Mouse (Mus musculus) gastrocnemius, adult 18-20 months (tissue): ENCODE measurements around the gene Smim11. TPM values are rescaled to one million over a fixed set of nuclear protein-coding genes. Genes with fewer than 3 reads are reported as not detected.

Source experiments
- DNase-seq: peaks from one replicate; pipeline ENCODE4 v3.0.0; 2021; ENCODE audit warnings: low spot score
- long read RNA-seq, 2 experiments: library from polyadenylated mRNA; stranded (forward); transcript quantifications; one replicate each; pipeline ENCODE4 v2.0.0; 2021
- total RNA-seq, 2 experiments: library from RNA; stranded (reverse); gene quantifications; 2 replicates each; pipeline ENCODE4 v1.2.3; 2021

Smim11 gene
- total RNA-seq = 10 to 100 TPM; 72.4 to 76.2 TPM
- long read RNA-seq, experiment 1, transcript Smim11-201 (4 exons, 517 nt) = major isoform, 82 of 90 reads
- long read RNA-seq, experiment 1, partial matches to known transcripts = 3 of 90 reads
- long read RNA-seq, experiment 1, other reads (novel, unspliced or antisense) = 5 of 90 reads
- long read RNA-seq, experiment 2, transcript Smim11-201 (4 exons, 517 nt) = major isoform, 75 of 80 reads
- long read RNA-seq, experiment 2, partial matches to known transcripts = 3 of 80 reads
- long read RNA-seq, experiment 2, other reads (novel, unspliced or antisense) = 2 of 80 reads

DNA sequence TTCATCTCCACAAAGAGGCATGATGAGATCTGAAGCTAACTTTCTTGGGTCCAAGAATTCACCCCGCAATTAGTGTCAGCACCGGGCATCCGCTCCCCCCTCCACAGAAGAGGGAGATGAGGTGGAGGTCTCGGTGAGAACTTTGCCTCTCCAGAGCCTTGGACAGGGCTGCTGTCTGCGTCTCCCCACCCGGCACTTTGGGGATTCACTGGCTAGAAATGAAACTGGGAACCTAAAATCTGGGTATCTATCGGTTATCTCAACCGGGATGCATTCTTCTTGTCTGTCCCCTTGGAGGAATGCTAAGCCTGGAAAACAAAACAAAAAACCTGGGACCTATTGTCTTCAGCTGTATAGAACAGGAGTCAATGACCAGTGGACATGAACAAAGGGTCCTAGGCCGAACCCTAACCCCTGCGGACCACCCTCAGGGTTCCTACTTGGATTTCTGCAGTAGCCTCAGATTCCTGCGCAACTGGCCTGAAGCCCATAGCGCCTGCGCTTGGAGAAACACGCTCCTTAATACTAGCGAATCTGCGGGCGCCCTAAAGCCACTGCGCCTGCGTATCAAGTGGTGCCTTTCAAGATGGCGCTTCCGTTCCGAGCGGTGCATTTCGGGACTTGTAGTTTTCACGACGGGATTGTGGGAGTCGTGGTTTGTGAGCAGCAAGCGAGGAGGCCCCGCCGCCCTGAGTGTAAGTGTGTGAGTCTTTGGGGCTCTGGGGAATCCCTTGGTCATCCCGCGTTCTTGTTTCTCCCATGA lies at the start of gene Smim11:
Smim11 (plus strand) TSS at position 638 of the 763 bp plus-strand sequence.
- DNase-seq = peak; percentile 97

DNA sequence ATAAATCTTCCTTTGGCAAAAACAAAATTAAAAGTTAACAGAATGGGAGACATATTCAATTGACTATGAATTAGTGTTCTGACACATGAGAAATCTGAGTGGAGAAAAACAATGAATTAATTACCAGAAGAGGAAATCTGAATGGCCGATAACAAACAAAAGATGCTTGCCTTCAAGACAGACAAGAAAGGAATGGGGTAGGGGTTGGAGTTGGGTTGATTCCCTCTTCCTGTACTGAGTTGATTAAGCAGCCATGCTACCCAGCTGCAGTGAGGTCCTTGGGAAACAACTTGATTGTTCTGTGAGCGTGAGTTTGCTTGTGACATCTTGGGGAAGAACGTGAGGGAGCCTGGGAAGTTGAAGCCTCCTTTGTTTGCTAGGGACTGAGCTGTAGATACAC lies 46.8 kb upstream of the Smim11 start:
- no peak for DNase-seq

DNA sequence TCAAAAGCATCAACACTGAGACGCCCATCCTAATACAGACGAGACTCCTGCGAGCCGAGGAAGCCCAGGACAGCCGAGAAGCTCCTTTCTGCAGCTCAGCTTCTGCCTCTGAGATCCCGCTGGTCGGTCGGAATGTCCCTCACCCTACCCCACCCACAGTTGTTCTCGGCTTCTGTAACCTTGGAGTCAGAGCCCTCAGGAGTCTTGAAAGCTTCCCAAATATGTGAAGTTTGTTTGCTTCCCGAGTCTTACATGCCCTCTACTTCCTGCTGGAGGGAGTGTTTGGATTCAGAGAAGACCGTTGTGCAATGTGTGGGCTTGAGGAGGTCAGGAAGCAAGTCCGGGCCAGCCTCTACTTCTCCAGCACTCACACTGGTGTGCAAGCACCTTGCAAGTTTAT lies 33.2 kb upstream of the Smim11 start:
- DNase-seq = no peak

DNA sequence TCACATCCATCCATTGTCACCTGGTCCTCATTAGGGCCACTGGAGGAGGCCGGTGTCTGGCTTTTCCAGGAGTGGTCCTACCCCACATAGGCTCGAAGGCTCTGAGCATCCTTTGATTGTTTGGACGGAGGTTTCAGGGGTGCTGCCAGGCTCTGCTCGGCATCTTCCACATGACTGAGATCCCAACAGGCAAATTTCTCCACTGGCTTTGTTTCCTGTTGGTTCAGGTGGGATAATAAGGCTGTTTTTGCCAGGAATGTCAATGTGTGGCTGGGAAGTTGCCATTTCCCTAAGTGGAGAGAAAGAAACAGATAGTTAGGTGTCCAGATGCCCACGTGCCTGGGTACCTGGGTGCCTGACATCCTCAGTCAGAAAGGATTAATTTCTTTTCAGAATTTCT lies 26.6 kb upstream of the Smim11 start:
- no peak for DNase-seq

DNA sequence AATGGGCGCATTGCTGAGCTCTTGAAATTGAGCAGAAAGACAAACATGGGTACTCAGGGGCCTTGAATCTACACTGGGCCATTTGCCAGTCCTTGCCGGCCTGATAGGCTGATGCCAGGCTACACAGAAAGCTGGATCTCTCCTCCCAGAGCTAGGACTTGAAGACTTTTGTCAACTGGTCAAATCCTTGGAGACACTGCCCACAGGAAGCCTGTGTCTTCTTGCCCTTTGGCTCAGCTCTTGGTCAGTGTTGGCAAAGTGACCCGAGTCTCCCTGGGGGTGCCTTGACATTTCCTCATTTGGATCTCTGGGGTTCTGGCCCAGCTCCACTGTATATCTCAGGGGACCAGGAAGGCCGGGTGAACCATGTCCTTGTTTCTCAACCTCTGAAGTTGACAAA lies 25.6 kb upstream of the Smim11 start:
- peak; percentile 29 for DNase-seq

DNA sequence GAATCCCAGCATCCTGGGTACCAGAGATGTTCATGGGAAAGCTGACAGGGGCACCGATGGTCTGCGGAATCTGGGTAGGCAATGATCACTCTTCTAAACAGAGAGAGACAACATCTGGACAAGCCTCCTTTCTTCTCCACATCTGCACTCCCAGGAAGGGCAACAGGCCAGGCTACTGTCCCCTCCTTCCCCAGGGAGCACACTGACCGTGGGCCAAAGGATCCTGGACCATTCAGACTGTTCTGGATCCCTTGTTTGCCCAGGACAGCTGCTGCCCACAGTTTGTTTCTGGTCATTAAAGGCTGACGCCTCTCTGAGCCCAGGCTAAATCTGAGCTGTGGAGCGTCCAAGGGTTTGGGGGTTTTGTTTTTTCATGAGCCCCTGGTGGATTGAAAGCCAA lies 18.4 kb upstream of the Smim11 start:
- DNase-seq = peak; percentile 50

DNA sequence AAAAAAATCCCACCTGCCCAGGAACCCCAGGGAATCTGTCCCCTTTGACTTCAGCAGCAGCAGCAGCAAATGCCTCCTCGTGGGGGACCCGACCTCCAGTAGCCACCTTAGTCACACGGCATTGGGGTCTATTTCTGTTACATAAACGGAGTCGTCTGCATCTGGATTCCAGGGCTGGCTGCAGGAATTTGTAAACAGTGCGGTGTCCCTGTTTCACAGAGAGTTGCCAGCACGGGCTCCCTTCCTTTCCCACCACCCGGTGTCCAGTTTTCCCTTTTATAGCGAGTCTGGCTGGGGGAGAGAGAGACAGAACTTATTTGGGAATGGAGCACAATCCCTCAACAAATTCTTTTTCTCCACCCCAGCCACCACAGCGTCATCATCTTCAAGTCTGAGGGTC lies 16.0 kb upstream of the Smim11 start:
- no peak for DNase-seq

DNA sequence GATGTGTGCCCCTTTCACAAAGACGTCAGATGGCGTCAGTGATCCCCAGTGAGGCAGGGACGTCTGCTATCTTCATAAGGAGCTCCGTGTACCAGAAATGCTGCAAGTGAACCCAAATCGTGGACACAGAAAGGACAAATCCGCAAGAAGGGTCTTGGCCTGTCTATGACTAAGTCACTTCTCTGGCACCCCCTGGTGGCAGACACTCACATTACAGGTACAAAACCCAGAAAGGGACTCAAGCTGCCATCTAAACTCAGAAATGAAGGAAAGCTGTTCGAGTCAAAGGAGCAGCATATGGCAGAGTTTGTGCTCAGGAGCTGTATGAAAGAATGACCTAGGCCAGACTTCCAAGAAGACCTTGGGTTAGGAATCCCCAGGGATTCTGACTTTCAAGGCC lies 14.5 kb upstream of the Smim11 start:
- DNase-seq = peak; percentile 86

DNA sequence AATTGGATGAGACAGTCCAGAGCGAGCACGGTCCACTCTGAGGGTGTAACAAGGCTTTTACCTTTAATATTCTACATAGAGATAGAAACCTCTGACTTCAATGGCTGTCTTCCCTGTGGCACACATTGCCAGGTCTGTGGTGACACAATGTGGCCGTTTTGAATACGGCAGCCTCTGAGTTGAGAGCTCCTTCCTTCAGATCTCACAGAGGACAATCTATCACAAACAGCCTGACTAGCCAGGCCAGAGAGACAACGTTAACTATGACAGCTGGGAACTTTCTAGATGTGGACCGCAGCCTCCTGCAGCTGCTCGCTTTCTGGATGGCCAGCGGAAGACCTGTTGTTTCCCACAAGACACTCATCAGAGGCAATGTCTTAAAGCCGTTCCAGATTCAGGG lies 12.3 kb upstream of the Smim11 start:
- DNase-seq = no peak

DNA sequence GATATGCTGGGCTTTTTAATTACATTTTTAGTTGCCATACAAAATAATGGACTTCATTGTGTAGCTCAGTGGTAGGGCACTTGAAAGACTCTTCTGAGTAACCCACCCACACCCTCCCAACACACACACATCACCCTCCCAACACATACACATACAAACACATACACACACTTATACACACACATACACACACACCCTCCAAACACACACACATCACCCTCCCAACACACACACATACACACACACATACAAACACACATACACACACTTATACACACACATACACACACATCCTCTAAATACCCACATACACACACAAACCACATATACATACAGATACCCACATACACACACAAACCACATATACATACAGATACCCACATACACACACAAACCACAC lies 11.0 kb upstream of the Smim11 start:
- DNase-seq = no peak

DNA sequence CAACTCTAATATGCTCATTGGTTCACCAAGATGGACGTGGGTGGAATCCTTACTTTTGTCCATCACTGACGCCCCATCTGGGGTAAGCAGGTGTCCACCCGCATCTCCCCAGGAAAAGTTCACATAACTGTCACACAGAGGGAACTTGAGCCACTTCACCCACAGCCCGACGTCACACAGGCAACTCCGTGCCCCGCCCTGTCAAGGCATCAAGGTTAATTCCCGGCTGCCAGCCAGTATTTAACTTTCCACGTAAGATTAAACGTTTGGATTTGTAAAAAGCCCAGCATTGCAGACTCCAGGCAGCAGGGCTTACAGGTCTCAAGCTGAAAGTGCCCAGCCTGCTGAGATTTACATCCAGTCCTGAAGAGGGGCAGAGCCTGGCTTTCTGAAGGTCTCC lies 9.0 kb upstream of the Smim11 start, which contains the start of gene Kcne2:
Kcne2 (plus strand) TSS at position 289 of the 400 bp plus-strand sequence.
- DNase-seq = no peak

DNA sequence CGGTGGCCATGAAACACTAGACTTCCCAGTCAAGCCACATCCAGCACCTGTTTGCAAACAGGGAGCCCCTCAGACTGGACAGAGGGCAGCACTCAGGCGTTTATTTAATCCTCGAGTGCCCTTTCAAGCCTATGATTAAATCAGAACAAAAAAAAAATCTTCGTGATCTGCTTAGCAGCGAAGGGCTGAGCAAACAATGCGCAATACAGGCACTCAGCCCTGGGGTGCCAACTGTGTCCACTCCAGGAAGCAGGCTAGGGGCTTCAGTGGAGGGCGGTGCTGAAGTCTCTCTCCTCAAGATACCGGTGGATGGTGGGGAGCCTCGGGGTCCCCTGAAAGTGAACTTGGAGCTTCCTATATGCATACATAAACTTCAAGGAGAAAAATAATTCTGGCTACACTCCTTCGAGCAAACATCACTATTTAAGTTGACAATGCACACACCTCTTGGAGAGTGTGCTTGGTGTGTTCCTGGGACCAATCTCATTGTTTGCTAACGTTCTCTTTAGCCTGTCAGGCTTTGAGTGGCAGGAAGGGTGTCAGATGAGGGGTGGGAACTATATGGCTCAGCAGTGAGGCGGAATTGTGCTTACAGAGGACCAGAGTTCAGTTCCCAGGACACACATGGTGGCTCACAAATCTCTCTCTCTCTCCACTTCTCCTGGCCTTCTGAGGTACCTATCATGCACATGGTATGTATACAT lies 6.7 kb upstream of the Smim11 start:
- DNase-seq = no peak

DNA sequence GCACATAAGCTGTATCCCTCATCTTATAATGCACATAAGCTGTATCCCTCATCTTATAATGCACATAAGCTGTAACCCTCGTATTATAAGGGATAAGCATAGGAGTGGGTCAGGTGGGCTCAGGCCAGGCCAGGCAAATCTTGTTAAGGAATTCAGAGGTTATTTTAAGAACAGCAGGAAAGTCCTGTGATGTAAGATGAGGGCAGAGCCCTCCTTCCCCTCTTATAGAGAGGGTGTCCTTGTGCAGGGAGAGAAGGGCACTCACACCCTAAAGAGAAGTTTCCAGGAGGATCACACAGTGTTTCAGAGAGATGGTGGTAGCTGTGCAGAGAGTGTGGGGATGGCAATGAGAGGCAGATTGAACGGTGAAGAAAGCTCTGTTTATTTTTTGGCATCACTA lies 5.8 kb upstream of the Smim11 start:
- DNase-seq = no peak

DNA sequence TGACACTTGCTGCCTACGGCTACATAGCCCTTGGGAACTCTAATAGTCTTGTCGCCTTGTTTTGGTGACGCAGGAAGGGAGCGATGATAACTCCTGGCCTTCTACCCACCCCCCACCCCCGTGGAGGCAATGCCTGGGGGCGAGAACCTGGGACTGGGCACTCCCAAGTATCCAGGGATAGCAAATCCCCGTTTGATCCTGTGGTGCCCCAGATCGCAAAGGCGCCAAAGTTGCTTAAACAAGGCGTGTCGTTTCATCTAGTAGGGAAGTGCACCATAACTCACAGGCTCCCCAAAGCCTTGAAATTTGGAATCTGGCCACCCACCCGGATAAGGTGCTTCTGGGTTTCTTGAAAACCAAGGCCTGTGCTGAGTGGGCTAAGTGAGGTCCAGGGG lies 323 bp downstream of the Smim11 start:
- DNase-seq = peak; percentile 30

DNA sequence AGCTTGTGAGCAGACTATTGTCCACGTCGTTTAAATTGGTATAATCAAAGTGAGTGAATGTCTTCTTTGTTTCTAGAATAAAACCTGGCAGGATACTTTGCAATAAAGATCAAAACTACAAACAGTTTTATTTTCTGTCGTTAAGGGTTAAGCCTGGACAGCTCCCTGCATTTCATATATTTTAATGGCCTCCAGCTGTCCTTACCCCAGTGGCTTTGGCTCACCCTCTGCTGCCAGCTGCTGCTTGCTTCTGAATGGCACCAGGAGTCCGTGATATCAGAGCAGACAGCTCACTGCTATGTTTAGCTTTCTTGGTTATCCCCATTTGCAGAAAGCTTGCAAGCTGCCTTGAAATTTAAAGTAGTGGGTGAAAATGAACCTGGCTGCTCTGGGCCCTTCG lies 903 bp downstream of the Smim11 start:
- DNase-seq = peak; percentile 50

DNA sequence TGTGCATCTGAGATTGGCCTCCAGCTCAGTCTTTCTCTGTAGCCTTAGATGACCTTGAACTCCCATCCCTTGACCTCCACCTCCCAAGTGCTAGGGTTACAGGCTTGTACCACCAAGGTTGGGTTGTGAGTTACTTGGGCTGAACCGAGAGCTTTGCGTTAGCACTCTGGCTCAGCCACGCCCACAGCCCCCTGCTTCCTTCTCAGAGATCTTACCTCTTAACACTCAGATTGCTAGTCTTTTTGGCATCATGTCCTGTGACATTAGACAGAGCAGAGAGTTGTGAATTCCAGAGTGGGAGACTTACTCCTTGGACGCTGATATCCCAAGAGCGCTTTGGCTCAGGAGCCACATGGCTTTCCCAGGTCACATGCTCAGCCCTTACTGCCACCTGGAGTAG lies 1.4 kb downstream of the Smim11 start:
- no peak for DNase-seq

DNA sequence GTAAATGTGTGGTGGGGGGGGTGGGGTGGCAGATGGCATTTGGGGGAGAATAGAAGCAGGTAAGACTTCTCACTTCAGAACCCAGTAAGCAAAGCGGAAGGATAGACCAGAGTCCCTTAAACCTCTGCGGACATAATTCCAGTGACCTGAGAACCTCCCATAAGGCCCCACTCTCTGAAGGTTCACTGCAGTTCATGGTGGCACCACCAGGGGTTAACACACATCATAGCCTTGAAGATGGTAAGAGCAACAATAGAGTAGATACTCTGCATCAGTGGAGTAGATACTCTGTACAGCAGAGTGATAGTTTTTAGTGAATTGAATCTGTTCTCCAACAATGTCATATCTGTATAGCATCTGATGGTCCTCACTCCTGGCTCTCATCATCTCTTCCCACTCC lies 4.4 kb downstream of the Smim11 start:
- DNase-seq = no peak

DNA sequence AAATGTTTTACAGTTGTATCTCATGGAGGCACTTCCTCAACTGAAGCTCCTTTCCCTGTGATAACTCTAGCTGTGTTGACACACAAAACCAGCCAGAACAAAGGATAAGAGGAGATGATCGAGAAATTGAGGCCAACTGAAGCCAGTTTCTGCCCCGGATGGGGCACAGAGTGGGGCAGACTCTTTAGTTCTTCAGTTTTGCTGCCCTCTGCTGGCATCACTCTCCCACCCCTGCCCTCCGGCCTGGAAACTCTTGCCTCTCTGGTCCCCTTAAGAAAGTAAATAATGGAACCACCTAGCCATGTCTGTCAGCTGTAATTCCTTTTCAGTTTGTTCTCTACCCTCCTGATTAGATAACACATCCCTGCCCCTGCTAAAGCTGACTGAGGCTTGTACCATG lies 6.9 kb downstream of the Smim11 start:
- DNase-seq = no peak

DNA sequence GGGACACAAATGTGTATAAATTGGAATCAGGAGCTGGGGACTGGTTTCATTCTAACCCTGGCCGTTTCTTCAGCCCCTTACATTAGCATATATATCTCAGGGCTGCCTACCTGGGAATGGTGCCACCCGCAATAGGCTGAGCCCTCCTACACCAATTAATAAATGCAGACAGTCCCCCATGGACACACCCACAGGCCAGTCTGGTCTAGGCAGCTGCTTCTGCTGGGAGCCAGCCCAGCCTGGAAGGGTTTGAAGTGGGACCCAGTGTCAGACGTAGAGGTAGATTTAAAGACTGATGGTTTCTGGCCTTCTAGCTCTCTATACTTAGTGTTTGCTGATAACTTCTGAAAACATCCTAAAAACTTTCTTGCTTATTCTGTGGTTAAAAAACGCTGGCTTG lies 8.0 kb downstream of the Smim11 start:
- DNase-seq = no peak

DNA sequence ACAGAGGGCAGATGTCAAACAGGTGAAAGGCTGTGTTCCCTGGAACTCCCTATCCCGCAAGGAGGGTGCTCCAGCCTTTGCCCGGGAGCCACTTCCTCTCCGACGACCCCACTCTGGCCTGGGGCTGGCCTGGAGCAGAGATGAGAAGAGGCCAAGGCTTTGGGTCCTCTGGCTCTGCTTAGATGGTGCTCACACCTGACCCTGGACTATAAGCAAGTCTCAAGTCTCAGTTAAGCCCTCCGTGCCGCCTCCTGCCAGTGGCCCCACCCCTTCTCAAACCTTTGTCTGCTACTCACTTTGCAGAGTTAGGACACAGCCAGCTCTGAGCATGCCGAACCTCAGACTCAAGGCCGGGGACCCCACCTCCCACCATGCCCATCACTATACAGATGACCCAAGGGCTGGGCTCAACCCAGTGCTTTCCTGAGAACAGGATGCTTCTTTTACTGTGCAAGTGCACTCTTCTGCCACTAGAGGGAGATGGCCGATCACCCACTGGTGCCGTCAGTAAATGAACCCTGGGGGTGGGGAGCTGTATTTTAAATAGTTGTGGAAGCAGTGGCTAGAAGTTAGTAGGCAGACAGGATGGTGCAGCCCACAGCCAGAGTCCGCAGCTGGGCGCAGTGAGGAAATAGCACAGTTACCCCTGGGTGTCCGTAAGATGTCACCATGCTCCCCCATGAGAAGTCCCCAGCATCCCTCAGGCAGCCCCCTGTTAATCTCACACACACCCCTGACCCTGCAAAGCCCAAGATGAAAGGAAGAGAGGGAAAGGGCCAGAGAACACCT lies 13.1 kb downstream of the Smim11 start:
- peak; percentile 29 for DNase-seq

DNA sequence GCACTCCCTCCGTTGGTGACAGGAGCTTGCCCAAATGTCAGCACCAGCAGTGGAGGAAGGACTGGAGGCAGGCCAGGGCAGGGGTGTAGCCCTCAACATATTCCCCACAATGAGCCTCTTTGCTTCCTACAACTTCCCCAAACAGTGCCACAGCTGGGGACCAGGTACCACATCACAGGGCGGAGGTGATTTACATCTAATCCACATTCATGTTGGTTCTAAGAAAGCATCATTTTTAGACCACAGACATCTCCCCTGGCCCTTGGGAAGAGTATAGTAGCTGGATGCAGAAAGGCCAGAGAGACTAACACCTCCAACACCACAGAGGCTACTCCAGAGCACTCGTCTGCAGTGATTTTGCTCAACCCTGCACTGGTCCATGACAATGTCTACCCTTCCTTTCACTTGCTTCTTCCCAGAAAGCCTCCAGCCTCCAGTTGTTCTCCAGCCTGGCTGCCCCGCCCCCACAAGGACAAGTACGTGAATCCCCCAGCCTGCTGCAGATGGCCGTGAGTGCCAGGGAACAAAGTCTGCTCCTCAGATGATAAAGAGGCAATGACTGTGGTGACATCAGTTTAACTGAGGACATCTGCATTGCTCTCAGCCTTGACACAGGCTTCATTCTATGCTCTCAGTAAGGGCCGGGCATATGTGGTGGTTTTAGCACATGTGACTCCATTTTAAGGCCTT lies 15.1 kb downstream of the Smim11 start:
- no peak for DNase-seq
